Mouse (Mus musculus): ENCODE results near the gene Vmp1.

GRCm38 (mm10) chr11:86672772-86673171, 10.9 kb downstream of the Vmp1 start:
- no peak for TF ChIP-seq POLR2A (IDR thresholded peaks at IDR 0.05; ENCODE audit: insufficient read depth, low read length)
- no peak for TF ChIP-seq CTCF (IDR thresholded peaks at IDR 0.05; ENCODE audit: low read depth, low read length)

All from ES-Bruce4 (cell line).